Mouse (Mus musculus) MEL (cell line): Measurements from ENCODE around the gene Serpinh1.

Experiments
- ELF1 ChIP-seq: IDR thresholded peaks from 2 replicates; pipeline ENCODE4 v1.6.1; 2014; ENCODE audit warnings: low read depth, mild to moderate bottlenecking, inconsistent platforms, low read length, improper control_type of control experiment, moderate library complexity
- EP300 ChIP-seq, 2 experiments: IDR thresholded peaks; 2 replicates each; pipeline ENCODE4 v1.6.1; 2011; ENCODE audit warnings: improper control_type of control experiment in 2 of 2, low read length in 2 of 2, low read depth in 1 of 2, mild to moderate bottlenecking in 1 of 2
- HCFC1 ChIP-seq: IDR thresholded peaks from 2 replicates; pipeline ENCODE4 v1.6.1; 2012; ENCODE audit warnings: low read depth, mild to moderate bottlenecking, inconsistent platforms, low read length, improper control_type of control experiment, moderate library complexity
- MAX ChIP-seq: IDR thresholded peaks from 2 replicates; pipeline ENCODE4 v1.6.1; 2011; ENCODE audit warnings: low read length, improper control_type of control experiment
- NRF1 ChIP-seq: IDR thresholded peaks from 2 replicates; pipeline ENCODE4 v1.6.1; 2014; ENCODE audit warnings: low read depth, mild to moderate bottlenecking, inconsistent platforms, low read length, improper control_type of control experiment, moderate library complexity; ENCODE audit not compliant: poor library complexity, insufficient read depth, severe bottlenecking
- POLR2A ChIP-seq, 2 experiments: IDR thresholded peaks; 2 replicates each; pipeline ENCODE4 v1.6.1; 2011 to 2012; ENCODE audit warnings: low read length in 2 of 2, mild to moderate bottlenecking in 2 of 2, control low read depth in 1 of 2, improper control_type of control experiment in 1 of 2, low read depth in 1 of 2, moderate library complexity in 1 of 2; ENCODE audit not compliant: control insufficient read depth in 1 of 2, insufficient read depth in 1 of 2, poor library complexity in 1 of 2
- ZMIZ1 ChIP-seq: IDR thresholded peaks from 2 replicates; pipeline ENCODE4 v1.6.1; 2012; ENCODE audit warnings: low read depth, mild to moderate bottlenecking, inconsistent platforms, low read length, improper control_type of control experiment, moderate library complexity

DNA sequence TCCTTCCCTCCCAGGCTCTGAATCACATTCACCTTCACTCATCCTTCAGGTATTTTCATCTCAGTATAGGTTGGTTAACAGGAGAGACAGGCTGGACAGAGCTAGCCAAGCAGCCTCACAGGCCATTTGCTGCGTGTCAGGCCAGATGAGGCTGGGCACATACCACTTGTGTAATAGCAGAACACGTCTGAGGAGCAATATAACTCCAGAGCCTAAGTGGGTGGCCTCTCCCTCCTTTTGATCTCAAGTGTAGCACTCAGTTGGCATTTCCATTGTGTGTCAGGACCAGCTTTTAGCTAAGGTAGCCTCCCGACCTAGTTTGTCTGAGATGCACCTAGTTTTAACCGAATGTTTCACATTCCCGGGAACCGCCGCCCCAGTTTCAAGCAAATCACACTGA is 36.8 kb downstream of the Serpinh1 start:
- TF ChIP-seq POLR2A (IDR thresholded peaks at IDR 0.05; ENCODE audit: control insufficient read depth in 1 of 2, insufficient read depth in 1 of 2, low read depth in 1 of 2, low read length in 2 of 2, poor library complexity in 1 of 2) (no peak), MAX (no peak), NRF1 (no peak), EP300 (IDR thresholded peaks at IDR 0.05; ENCODE audit: low read depth in 1 of 2, low read length in 2 of 2) (no peak), HCFC1 (no peak), ELF1 (no peak), ZMIZ1 (no peak)
